Mouse (Mus musculus) layer of hippocampus, adult 2 months (tissue): Measurements from ENCODE around the gene Gm10190. TPM values are rescaled to one million over a fixed set of nuclear protein-coding genes. Genes with fewer than 3 reads are reported as not detected.

Source experiments
- DNase-seq, 2 experiments: peaks; one replicate each; pipeline ENCODE4 v3.0.0; 2022; ENCODE audit warnings: low spot score in 2 of 2
- H3K27ac ChIP-seq: fragments of 200-600 bp; 2 replicates; pipeline ENCODE4 v1.8.1; 2022
- H3K4me3 ChIP-seq: fragments of 200-600 bp; 2 replicates; pipeline ENCODE4 v1.8.1; 2022; ENCODE audit warnings: mild to moderate bottlenecking
- CTCF ChIP-seq: fragments of 200-600 bp; conservative IDR thresholded peaks from 2 replicates; pipeline ENCODE4 v1.8.1; 2022; ENCODE audit warnings: antibody characterized with exemption, mild to moderate bottlenecking, moderate library complexity
- total RNA-seq, 2 experiments: library from RNA; stranded (reverse); gene quantifications; 2 replicates each; pipeline ENCODE4 v1.2.3; 2021

Gene Gm10190
- total RNA-seq, 2 experiments from 2014 or later: 1.5 TPM; not detected in 1

GRCm38 (mm10) chr17:80360245-80360644 is 13.1 kb downstream of the Gm10190 start:
- Histone ChIP-seq H3K4me3 (no peak overlapping the region), H3K27ac (no peak overlapping the region)
- no peak for TF ChIP-seq CTCF
- DNase-seq: no peak

GRCm38 (mm10) chr17:80347234-80347633 is 26.1 kb downstream of the Gm10190 start:
- no peak for TF ChIP-seq CTCF
- H3K4me3 ChIP-seq: no peak overlapping the region
- DNase-seq: no peak

GRCm38 (mm10) chr17:80346591-80347125 is 26.7 kb downstream of the Gm10190 start:
- no peak for DNase-seq
- no peak for TF ChIP-seq CTCF
- Histone ChIP-seq H3K4me3 (no peak overlapping the region), H3K27ac (no peak overlapping the region)

More at GRCm38 (mm10) chr17:80347234-80347633, 26.1 kb downstream of the Gm10190 start:
- H3K27ac ChIP-seq: no peak overlapping the region

GRCm38 (mm10) chr17:80345277-80345676 is 28.1 kb downstream of the Gm10190 start:
- no peak for DNase-seq
- TF ChIP-seq CTCF: peak; percentile 63
- no peak overlapping the region for H3K27ac ChIP-seq
- no peak overlapping the region for H3K4me3 ChIP-seq

- H3K4me3 ChIP-seq: no peak overlapping the region
- TF ChIP-seq CTCF: peak; percentile 67
- DNase-seq: no peak
- H3K27ac ChIP-seq: no peak overlapping the region
Measured at GRCm38 (mm10) chr17:80332386-80332785, 41.0 kb downstream of the Gm10190 start.

GRCm38 (mm10) chr17:80326431-80326830 is 46.9 kb downstream of the Gm10190 start:
- DNase-seq: no peak
- H3K4me3 ChIP-seq: no peak overlapping the region
- TF ChIP-seq CTCF: no peak
- H3K27ac ChIP-seq: no peak overlapping the region

GRCm38 (mm10) chr17:80325456-80325855 is 47.9 kb downstream of the Gm10190 start:
- TF ChIP-seq CTCF: no peak
- Histone ChIP-seq H3K27ac (no peak overlapping the region), H3K4me3 (no peak overlapping the region)
- no peak for DNase-seq

GRCm38 (mm10) chr17:80324521-80324920 is 48.8 kb downstream of the Gm10190 start:
- Histone ChIP-seq H3K27ac (no peak overlapping the region), H3K4me3 (no peak overlapping the region)
- no peak for DNase-seq
- no peak for TF ChIP-seq CTCF

GRCm38 (mm10) chr17:80323658-80324057 is 49.7 kb downstream of the Gm10190 start:
- no peak overlapping the region for H3K27ac ChIP-seq
- no peak for DNase-seq
- no peak overlapping the region for H3K4me3 ChIP-seq
- no peak for TF ChIP-seq CTCF

Other genes with a start within 250 kb of the Gm10190 start
- gene Galm, start 246.1 kb downstream of the Gm10190 start, total RNA-seq: 1 to 10 TPM; 3.8 to 5.4 TPM
- 100 to 1,000 TPM; 116 to 132 TPM for gene Srsf7, start 166.2 kb downstream of the Gm10190 start, total RNA-seq
- under 1 TPM; 0.15 to 0.28 TPM for gene Ttc39d, start 166.1 kb downstream of the Gm10190 start, total RNA-seq
- gene Gemin6, start 149.1 kb downstream of the Gm10190 start, total RNA-seq: 1 to 10 TPM; 5.1 to 6.1 TPM
- gene Morn2, start 83.3 kb downstream of the Gm10190 start, total RNA-seq: 10 to 100 TPM; 18.5 to 19.0 TPM
- 10 to 100 TPM; 37.6 to 38.0 TPM for gene Dhx57, start 83.1 kb downstream of the Gm10190 start, total RNA-seq
- gene Arhgef33, start 66.1 kb downstream of the Gm10190 start, total RNA-seq: 1 to 10 TPM; 2.8 to 5.3 TPM
- 10 to 100 TPM; 35.2 to 36.8 TPM for gene Sos1, start 106.9 kb upstream of the Gm10190 start, total RNA-seq
- 10 to 100 TPM; 14.0 to 16.3 TPM for gene Cdkl4, start 204.3 kb upstream of the Gm10190 start, total RNA-seq